Mouse (Mus musculus): ENCODE measurements around the gene Nckap5. TPM values are rescaled to one million over a fixed set of nuclear protein-coding genes. Genes with fewer than 3 reads are reported as not detected.

The Nckap5 gene
- polyA plus RNA-seq, 1 experiment = not detected

DNA sequence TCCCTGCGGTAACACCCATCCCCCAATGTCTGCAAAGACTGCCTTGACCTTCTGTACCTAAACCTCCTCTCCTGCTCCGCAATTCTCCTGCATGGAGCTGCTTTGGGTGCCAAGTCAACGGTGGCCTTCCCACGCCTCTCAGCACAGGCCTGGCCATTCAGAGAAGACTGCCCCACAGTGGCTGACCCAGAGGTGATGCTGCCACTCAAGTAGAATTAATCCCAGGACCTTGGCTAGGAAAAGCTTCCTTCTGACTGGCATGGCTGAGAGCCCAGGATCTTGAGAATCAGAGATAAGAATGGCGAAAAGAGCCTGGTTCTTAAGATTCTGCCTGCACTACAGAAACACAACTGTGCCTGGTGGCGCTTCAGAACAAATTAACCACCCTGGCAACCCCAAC is 678.4 kb downstream of the Nckap5 start:
- TF ChIP-seq POLR2A (IDR thresholded peaks at IDR 0.05; ENCODE audit: borderline replicate concordance, control insufficient read depth, low read depth, low read length) = no peak
- no peak for TF ChIP-seq CTCF (IDR thresholded peaks at IDR 0.05; ENCODE audit: control insufficient read depth, insufficient read depth, low read length)
- 81% methylated on average over 6 of the region's 6 CpGs for WGBS
- H3K4me1 ChIP-seq (ENCODE audit: control insufficient read depth, insufficient read depth, low read length) = no peaks in the 10 kb centered on the region

GRCm38 (mm10) chr1:126149966-126150365 is 680.6 kb downstream of the Nckap5 start:
- no peaks in the 10 kb centered on the region for H3K4me1 ChIP-seq (ENCODE audit: control insufficient read depth, insufficient read depth, low read length)
- no peak overlapping the region for H3K4me3 ChIP-seq (replicated peaks; ENCODE audit: control insufficient read depth, low read depth, low read length)
- TF ChIP-seq CTCF (IDR thresholded peaks at IDR 0.05; ENCODE audit: control insufficient read depth, insufficient read depth, low read length) = no peak
- TF ChIP-seq POLR2A (IDR thresholded peaks at IDR 0.05; ENCODE audit: borderline replicate concordance, control insufficient read depth, low read depth, low read length) = no peak
- H3K27ac ChIP-seq (ENCODE audit: control insufficient read depth, insufficient read depth, low read depth, low read length, poor library complexity) = no peak overlapping the region

More for the DNA sequence above, 678.4 kb downstream of the Nckap5 start:
- no peak overlapping the region for H3K4me3 ChIP-seq (replicated peaks; ENCODE audit: control insufficient read depth, low read depth, low read length)
- no peak overlapping the region for H3K27ac ChIP-seq (ENCODE audit: control insufficient read depth, insufficient read depth, low read depth, low read length, poor library complexity)

- 68% methylated on average over 3 of the region's 3 CpGs for WGBS
- TF ChIP-seq POLR2A (IDR thresholded peaks at IDR 0.05; ENCODE audit: borderline replicate concordance, control insufficient read depth, low read depth, low read length) = no peak
- no peak for TF ChIP-seq CTCF (IDR thresholded peaks at IDR 0.05; ENCODE audit: control insufficient read depth, insufficient read depth, low read length)
- Histone ChIP-seq H3K4me1 (ENCODE audit: control insufficient read depth, insufficient read depth, low read length) (no peaks in the 10 kb centered on the region), H3K27ac (ENCODE audit: control insufficient read depth, insufficient read depth, low read depth, low read length, poor library complexity) (no peak overlapping the region), H3K4me3 (replicated peaks; ENCODE audit: control insufficient read depth, low read depth, low read length) (no peak overlapping the region)
Measured at GRCm38 (mm10) chr1:126135717-126136116, 694.9 kb downstream of the Nckap5 start.

GRCm38 (mm10) chr1:126132316-126132715 is 698.3 kb downstream of the Nckap5 start:
- no peak overlapping the region for H3K4me3 ChIP-seq (replicated peaks; ENCODE audit: control insufficient read depth, low read depth, low read length)
- H3K4me1 ChIP-seq (ENCODE audit: control insufficient read depth, insufficient read depth, low read length) = no peaks in the 10 kb centered on the region
- WGBS = 83% methylated on average over 2 of the region's 2 CpGs
- no peak overlapping the region for H3K27ac ChIP-seq (ENCODE audit: control insufficient read depth, insufficient read depth, low read depth, low read length, poor library complexity)
- no peak for TF ChIP-seq POLR2A (IDR thresholded peaks at IDR 0.05; ENCODE audit: borderline replicate concordance, control insufficient read depth, low read depth, low read length)
- no peak for TF ChIP-seq CTCF (IDR thresholded peaks at IDR 0.05; ENCODE audit: control insufficient read depth, insufficient read depth, low read length)

DNA sequence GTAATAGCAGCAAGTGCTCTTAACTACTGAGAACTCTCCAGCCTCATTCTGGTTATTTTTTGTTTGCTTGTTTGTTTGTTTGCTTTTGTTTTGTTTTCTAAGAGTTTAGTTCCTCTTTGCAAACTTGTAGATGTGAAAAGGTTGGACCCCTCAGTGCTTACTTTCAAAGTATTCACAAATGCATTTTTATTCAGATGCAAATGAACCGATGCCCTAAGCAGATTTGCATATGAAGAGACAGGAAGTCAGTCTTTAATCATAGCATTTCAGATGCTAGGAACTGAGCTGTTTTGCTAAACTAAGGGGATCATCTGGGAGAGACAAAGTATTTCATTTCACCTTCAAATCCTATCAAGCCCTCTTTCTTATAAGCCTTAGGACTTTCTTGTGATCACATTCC is 701.5 kb downstream of the Nckap5 start:
- 38% methylated on average over 1 of the region's 1 CpGs for WGBS
- Histone ChIP-seq H3K4me3 (replicated peaks; ENCODE audit: control insufficient read depth, low read depth, low read length) (no peak overlapping the region), H3K4me1 (ENCODE audit: control insufficient read depth, insufficient read depth, low read length) (no peaks in the 10 kb centered on the region), H3K27ac (ENCODE audit: control insufficient read depth, insufficient read depth, low read depth, low read length, poor library complexity) (no peak overlapping the region)
- TF ChIP-seq CTCF (IDR thresholded peaks at IDR 0.05; ENCODE audit: control insufficient read depth, insufficient read depth, low read length) (no peak), POLR2A (IDR thresholded peaks at IDR 0.05; ENCODE audit: borderline replicate concordance, control insufficient read depth, low read depth, low read length) (no peak)

DNA sequence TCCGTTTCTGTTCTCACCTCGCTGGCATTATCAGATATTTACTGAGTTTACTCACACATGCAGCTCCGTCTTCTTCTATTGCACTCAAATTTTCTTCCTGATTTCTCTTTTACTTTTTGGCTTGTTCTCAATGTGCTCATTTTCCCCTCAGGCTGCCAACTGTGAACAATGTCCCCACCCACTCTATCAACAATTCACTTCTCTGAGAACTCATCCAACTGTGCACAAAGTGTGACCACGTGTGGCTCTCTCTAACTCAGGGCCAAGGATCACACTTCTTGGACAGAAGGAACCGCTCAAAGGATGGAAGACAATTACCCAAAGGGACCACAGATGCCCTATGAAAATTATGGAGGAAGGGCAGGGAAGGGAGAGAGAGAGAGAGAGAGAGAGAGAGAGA is 707.5 kb downstream of the Nckap5 start:
- Histone ChIP-seq H3K4me1 (ENCODE audit: control insufficient read depth, insufficient read depth, low read length) (no peaks in the 10 kb centered on the region), H3K4me3 (replicated peaks; ENCODE audit: control insufficient read depth, low read depth, low read length) (no peak overlapping the region), H3K27ac (ENCODE audit: control insufficient read depth, insufficient read depth, low read depth, low read length, poor library complexity) (no peak overlapping the region)
- 76% methylated on average over 5 of the region's 5 CpGs for WGBS
- TF ChIP-seq POLR2A (IDR thresholded peaks at IDR 0.05; ENCODE audit: borderline replicate concordance, control insufficient read depth, low read depth, low read length) (no peak), CTCF (IDR thresholded peaks at IDR 0.05; ENCODE audit: control insufficient read depth, insufficient read depth, low read length) (no peak)

DNA sequence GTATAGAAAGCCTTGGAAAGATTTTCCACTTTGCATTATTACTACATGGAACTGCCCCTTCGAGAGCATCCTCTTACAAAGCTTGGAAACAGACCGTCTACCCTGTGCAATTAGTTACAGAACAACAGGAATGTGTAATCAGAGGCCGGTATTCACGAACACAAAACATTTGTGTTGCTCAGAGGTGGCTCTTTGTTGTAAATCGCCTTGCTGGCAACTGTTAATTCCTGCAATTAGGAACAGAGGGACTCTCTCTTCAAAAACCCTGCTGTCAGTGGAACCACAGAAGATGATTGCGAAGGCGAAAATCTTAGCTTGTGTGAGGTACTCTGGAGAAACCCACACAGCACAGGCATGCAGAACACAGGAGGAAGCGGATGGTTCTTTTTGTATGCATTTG is 710.1 kb downstream of the Nckap5 start:
- no peak overlapping the region for H3K27ac ChIP-seq (ENCODE audit: control insufficient read depth, insufficient read depth, low read depth, low read length, poor library complexity)
- no peaks in the 10 kb centered on the region for H3K4me1 ChIP-seq (ENCODE audit: control insufficient read depth, insufficient read depth, low read length)
- no peak overlapping the region for H3K4me3 ChIP-seq (replicated peaks; ENCODE audit: control insufficient read depth, low read depth, low read length)
- TF ChIP-seq POLR2A (IDR thresholded peaks at IDR 0.05; ENCODE audit: borderline replicate concordance, control insufficient read depth, low read depth, low read length) (no peak), CTCF (IDR thresholded peaks at IDR 0.05; ENCODE audit: control insufficient read depth, insufficient read depth, low read length) (no peak)
- WGBS = 77% methylated on average over 8 of the region's 8 CpGs

GRCm38 (mm10) chr1:126116034-126116433 is 714.6 kb downstream of the Nckap5 start:
- WGBS = 77% methylated on average over 3 of the region's 3 CpGs
- Histone ChIP-seq H3K4me1 (ENCODE audit: control insufficient read depth, insufficient read depth, low read length) (no peaks in the 10 kb centered on the region), H3K27ac (ENCODE audit: control insufficient read depth, insufficient read depth, low read depth, low read length, poor library complexity) (no peak overlapping the region), H3K4me3 (replicated peaks; ENCODE audit: control insufficient read depth, low read depth, low read length) (no peak overlapping the region)
- TF ChIP-seq CTCF (IDR thresholded peaks at IDR 0.05; ENCODE audit: control insufficient read depth, insufficient read depth, low read length) (no peak), POLR2A (IDR thresholded peaks at IDR 0.05; ENCODE audit: borderline replicate concordance, control insufficient read depth, low read depth, low read length) (no peak)

DNA sequence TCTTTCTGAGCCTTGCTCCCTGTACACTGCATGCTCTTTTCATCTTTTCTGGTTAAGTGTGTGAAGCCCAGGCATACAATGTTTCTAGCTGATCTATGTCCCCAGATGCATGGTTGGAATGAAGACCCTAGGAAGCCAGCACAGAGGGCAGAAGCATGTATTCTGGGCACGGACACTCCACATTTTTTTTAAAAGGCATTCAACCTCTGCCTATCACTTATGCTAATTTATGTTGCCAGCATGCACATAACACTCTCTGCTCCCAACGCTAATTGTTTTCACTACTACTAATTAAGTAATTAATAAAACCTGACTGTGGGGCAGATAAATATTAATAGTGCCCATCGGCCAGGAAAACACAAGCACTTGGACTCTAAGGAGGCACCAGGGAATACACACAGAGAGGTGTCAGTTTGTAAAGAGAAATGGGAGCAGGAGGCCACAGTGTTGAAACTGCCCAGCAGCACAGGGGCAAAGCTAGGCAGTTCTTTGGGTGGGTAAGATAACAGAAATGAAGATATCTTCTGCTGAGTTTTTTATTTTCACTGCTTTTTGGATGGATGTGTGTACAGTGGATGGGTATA is 724.8 kb downstream of the Nckap5 start:
- Histone ChIP-seq H3K27ac (ENCODE audit: control insufficient read depth, insufficient read depth, low read depth, low read length, poor library complexity) (no peak overlapping the region), H3K4me1 (ENCODE audit: control insufficient read depth, insufficient read depth, low read length) (no peaks in the 10 kb centered on the region), H3K4me3 (replicated peaks; ENCODE audit: control insufficient read depth, low read depth, low read length) (no peak overlapping the region)
- WGBS = 82% methylated on average over 3 of the region's 3 CpGs
- no peak for TF ChIP-seq POLR2A (IDR thresholded peaks at IDR 0.05; ENCODE audit: borderline replicate concordance, control insufficient read depth, low read depth, low read length)
- no peak for TF ChIP-seq CTCF (IDR thresholded peaks at IDR 0.05; ENCODE audit: control insufficient read depth, insufficient read depth, low read length)
